Mouse (Mus musculus): ENCODE results near the gene Wars. TPM values are rescaled to one million over a fixed set of nuclear protein-coding genes. Genes with fewer than 3 reads are reported as not detected.

Gene Wars
- polyA plus RNA-seq, 1 experiment from 2014 or later, result 124 TPM

GRCm38 (mm10) chr12:108881192-108881591, 12.8 kb downstream of the Wars start:
- Histone ChIP-seq H3K27ac (replicated peaks) (no peak overlapping the region), H3K27me3 (no peaks in the 10 kb centered on the region), H3K9me3 (no peaks in the 10 kb centered on the region), H3K4me1 (no peaks in the 10 kb centered on the region), H3K4me3 (no peak overlapping the region), H3K9ac (replicated peaks) (no peak overlapping the region), H3K36me3 (peaks cover 78% of the 10 kb centered on the region), H3K4me2 (replicated peaks) (no peak overlapping the region)
- WGBS, result 90% methylated on average over 3 of the region's 3 CpGs
- no peak for ATAC-seq (ENCODE audit: low FRiP score, low read depth)

- Histone ChIP-seq H3K9me3 (no peaks in the 10 kb centered on the region), H3K9ac (replicated peaks) (no peak overlapping the region), H3K27ac (replicated peaks) (no peak overlapping the region), H3K4me1 (no peaks in the 10 kb centered on the region), H3K27me3 (no peaks in the 10 kb centered on the region), H3K36me3 (peaks cover 79% of the 10 kb centered on the region), H3K4me3 (no peak overlapping the region), H3K4me2 (replicated peaks) (no peak overlapping the region)
- WGBS, result 95% methylated on average over 5 of the region's 5 CpGs
- no peak for ATAC-seq (ENCODE audit: low FRiP score, low read depth)
Observed at GRCm38 (mm10) chr12:108880606-108881005, 13.4 kb downstream of the Wars start.

- H3K9ac ChIP-seq (replicated peaks), result no peak overlapping the region
- H3K9me3 ChIP-seq, result no peaks in the 10 kb centered on the region
- no peak for ATAC-seq (ENCODE audit: low FRiP score, low read depth)
- H3K27me3 ChIP-seq, result no peaks in the 10 kb centered on the region
- H3K4me2 ChIP-seq (replicated peaks), result no peak overlapping the region
- no peak overlapping the region for H3K27ac ChIP-seq (replicated peaks)
- H3K36me3 ChIP-seq, result peaks cover 82% of the 10 kb centered on the region
- H3K4me1 ChIP-seq, result no peaks in the 10 kb centered on the region
- H3K4me3 ChIP-seq, result no peak overlapping the region
- 92% methylated on average over 4 of the region's 4 CpGs for WGBS
Observed at GRCm38 (mm10) chr12:108879138-108879537, 14.8 kb downstream of the Wars start.

DNA sequence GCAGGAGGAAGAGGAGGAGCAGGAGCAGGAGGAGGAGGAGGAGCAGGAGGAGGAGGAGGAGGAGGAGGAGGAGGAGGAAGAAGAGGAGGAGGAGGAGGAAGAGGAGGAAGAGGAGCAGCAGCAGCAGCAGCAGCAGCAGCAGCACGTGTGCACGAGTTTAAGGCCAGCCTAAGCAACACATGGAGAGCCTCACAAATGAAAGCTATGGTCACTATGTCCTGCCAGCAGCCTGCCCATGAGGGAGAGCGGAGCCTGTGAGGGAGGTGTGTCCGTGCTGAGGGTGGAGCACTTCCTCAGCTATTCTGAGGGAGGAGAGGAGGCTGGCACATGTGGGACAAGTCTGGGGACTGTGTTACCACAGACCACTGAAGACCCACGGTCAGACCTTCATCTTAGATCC, 20.9 kb downstream of the Wars start:
- Histone ChIP-seq H3K9ac (replicated peaks) (no peak overlapping the region), H3K36me3 (peaks cover 90% of the 10 kb centered on the region), H3K27me3 (no peaks in the 10 kb centered on the region), H3K4me3 (no peak overlapping the region), H3K4me1 (no peaks in the 10 kb centered on the region), H3K4me2 (replicated peaks) (no peak overlapping the region), H3K9me3 (no peaks in the 10 kb centered on the region), H3K27ac (replicated peaks) (no peak overlapping the region)
- 85% methylated on average over 5 of the region's 5 CpGs for WGBS
- no peak for ATAC-seq (ENCODE audit: low FRiP score, low read depth)

DNA sequence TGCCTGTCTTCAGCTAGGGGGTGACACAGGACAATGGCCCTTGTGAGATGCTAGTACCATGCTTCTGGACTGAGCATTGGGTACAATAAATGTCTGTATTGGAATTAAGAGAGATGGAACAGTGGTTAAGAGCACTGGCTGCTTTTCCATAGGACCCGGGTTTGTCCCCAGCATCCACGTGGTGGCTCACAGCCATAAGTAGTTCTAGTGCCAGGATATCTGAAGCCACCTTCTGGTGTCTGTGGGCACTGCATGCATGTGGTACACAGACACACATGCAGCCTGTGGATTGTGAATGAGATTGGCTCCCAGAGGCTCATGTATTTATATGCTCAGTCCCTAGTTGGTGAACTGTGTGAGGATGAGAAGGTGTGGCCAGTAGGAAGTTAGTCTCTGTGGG, 24.4 kb downstream of the Wars start:
- no peak overlapping the region for H3K4me2 ChIP-seq (replicated peaks)
- H3K27me3 ChIP-seq, result no peaks in the 10 kb centered on the region
- ATAC-seq (ENCODE audit: low FRiP score, low read depth), result no peak
- H3K4me1 ChIP-seq, result no peaks in the 10 kb centered on the region
- H3K4me3 ChIP-seq, result no peak overlapping the region
- no peak overlapping the region for H3K27ac ChIP-seq (replicated peaks)
- H3K9ac ChIP-seq (replicated peaks), result no peak overlapping the region
- peaks cover 96% of the 10 kb centered on the region for H3K36me3 ChIP-seq
- no peaks in the 10 kb centered on the region for H3K9me3 ChIP-seq
- 88% methylated on average over 2 of the region's 2 CpGs for WGBS

DNA sequence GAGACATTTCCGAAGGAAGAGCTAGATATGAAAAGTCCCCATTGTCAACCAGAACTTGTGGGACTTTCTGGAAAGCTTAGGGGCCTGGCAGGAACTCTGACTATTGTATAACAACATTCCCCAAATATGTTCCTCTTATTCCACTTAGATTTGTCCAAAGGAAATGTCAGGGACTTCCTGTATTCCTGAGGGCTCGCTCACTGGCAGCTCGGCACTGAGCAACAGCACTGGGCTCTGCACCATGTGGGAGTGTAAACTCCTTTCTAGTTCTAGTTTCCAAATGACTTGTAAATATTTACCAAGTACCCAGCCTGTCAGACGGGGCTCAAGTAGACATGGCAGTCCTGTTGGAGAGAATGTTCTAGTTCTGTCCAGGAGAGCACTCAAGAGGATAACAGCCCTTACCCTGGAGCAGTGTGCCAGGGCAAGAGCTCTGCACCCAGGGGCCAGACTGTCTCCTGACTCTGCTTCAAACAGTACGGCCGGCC, 28.9 kb downstream of the Wars start:
- no peaks in the 10 kb centered on the region for H3K9me3 ChIP-seq
- no peak for ATAC-seq (ENCODE audit: low FRiP score, low read depth)
- 91% methylated on average over 6 of the region's 6 CpGs for WGBS
- no peaks in the 10 kb centered on the region for H3K27me3 ChIP-seq
- H3K4me3 ChIP-seq, result no peak overlapping the region
- H3K4me1 ChIP-seq, result no peaks in the 10 kb centered on the region
- no peak overlapping the region for H3K4me2 ChIP-seq (replicated peaks)
- no peak overlapping the region for H3K27ac ChIP-seq (replicated peaks)
- peaks cover 99% of the 10 kb centered on the region for H3K36me3 ChIP-seq
- H3K9ac ChIP-seq (replicated peaks), result no peak overlapping the region

DNA sequence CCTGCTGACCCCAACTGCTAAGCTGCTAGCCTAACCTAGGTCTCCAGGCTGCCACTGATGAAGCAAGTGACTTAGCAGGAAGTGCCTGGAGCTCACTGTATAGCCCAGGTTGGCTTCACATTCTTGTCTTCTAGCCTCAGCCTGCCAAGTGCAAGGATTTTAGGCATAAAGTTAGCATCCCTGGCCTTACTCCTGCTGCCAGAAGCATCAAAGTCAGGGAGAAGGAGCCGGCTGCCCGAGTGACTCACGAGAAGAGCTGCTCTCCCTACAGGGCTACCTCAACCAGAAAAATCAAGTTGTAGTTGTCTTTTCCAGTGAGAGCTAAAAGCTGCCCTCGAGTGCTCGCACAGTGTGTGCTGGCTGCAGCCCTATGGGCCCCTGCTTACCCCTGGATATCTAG, 35.5 kb downstream of the Wars start:
- WGBS, result 86% methylated on average over 5 of the region's 5 CpGs
- no peaks in the 10 kb centered on the region for H3K27me3 ChIP-seq
- H3K36me3 ChIP-seq, result peaks cover 53% of the 10 kb centered on the region
- no peaks in the 10 kb centered on the region for H3K9me3 ChIP-seq
- no peak for ATAC-seq (ENCODE audit: low FRiP score, low read depth)
- H3K27ac ChIP-seq (replicated peaks), result no peak overlapping the region
- H3K4me3 ChIP-seq, result no peak overlapping the region
- H3K9ac ChIP-seq (replicated peaks), result no peak overlapping the region
- H3K4me2 ChIP-seq (replicated peaks), result no peak overlapping the region
- H3K4me1 ChIP-seq, result no peaks in the 10 kb centered on the region

DNA sequence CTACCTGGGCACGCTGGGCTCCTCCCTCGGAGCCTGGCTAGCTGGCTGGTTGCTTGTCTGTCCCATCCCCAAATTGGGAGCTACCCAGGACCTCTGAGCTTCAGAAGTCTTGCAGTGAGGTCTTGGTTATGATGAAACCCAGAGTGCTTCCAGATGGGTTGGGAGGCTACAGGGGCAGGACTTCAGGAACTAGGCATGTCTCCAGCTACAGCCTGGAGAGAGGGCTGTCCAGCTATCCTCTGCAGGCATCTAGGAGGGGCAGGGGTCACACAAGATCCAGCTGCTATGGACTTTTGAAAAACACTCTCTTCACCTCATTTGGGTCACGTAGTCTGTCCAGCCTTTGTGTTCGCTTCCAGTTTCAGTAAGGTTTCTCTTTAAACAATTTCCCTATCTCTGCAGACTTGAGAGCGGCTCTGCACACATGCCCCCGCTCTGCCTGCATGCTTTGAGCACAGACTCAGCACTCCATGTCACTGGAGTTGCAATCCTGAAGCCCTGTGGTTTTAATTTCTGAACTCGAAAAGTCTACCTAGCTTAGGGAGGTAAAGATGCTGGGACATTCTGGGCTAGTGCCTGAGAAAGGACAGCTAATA, 36.3 kb downstream of the Wars start:
- H3K9me3 ChIP-seq, result no peaks in the 10 kb centered on the region
- 87% methylated on average over 7 of the region's 7 CpGs for WGBS
- H3K36me3 ChIP-seq, result peaks cover 45% of the 10 kb centered on the region
- H3K27ac ChIP-seq (replicated peaks), result no peak overlapping the region
- no peak overlapping the region for H3K9ac ChIP-seq (replicated peaks)
- no peaks in the 10 kb centered on the region for H3K27me3 ChIP-seq
- no peak for ATAC-seq (ENCODE audit: low FRiP score, low read depth)
- H3K4me1 ChIP-seq, result no peaks in the 10 kb centered on the region
- H3K4me2 ChIP-seq (replicated peaks), result no peak overlapping the region
- no peak overlapping the region for H3K4me3 ChIP-seq

GRCm38 (mm10) chr12:108857109-108857508, 36.9 kb downstream of the Wars start:
- H3K4me2 ChIP-seq (replicated peaks), result no peak overlapping the region
- H3K4me1 ChIP-seq, result no peaks in the 10 kb centered on the region
- H3K9me3 ChIP-seq, result no peaks in the 10 kb centered on the region
- H3K36me3 ChIP-seq, result peaks cover 40% of the 10 kb centered on the region
- H3K27ac ChIP-seq (replicated peaks), result no peak overlapping the region
- no peaks in the 10 kb centered on the region for H3K27me3 ChIP-seq
- no peak for ATAC-seq (ENCODE audit: low FRiP score, low read depth)
- H3K4me3 ChIP-seq, result no peak overlapping the region
- 89% methylated on average over 7 of the region's 7 CpGs for WGBS
- H3K9ac ChIP-seq (replicated peaks), result no peak overlapping the region

- no peak for ATAC-seq (ENCODE audit: low FRiP score, low read depth)
- peaks cover 31% of the 10 kb centered on the region for H3K36me3 ChIP-seq
- no peak overlapping the region for H3K4me3 ChIP-seq
- no peak overlapping the region for H3K4me2 ChIP-seq (replicated peaks)
- no peak overlapping the region for H3K9ac ChIP-seq (replicated peaks)
- no peak overlapping the region for H3K27ac ChIP-seq (replicated peaks)
- H3K27me3 ChIP-seq, result no peaks in the 10 kb centered on the region
- 86% methylated on average over 8 of the region's 8 CpGs for WGBS
- no peaks in the 10 kb centered on the region for H3K9me3 ChIP-seq
- no peaks in the 10 kb centered on the region for H3K4me1 ChIP-seq
Observed at GRCm38 (mm10) chr12:108856186-108856585, 37.8 kb downstream of the Wars start.

GRCm38 (mm10) chr12:108855081-108855480, 38.9 kb downstream of the Wars start:
- Histone ChIP-seq H3K27ac (replicated peaks) (no peak overlapping the region), H3K27me3 (no peaks in the 10 kb centered on the region), H3K9ac (replicated peaks) (no peak overlapping the region), H3K9me3 (no peaks in the 10 kb centered on the region), H3K4me2 (replicated peaks) (no peak overlapping the region), H3K4me3 (no peak overlapping the region), H3K4me1 (peaks cover 9% of the 10 kb centered on the region), H3K36me3 (peaks cover 20% of the 10 kb centered on the region)
- 94% methylated on average over 10 of the region's 10 CpGs for WGBS
- no peak for ATAC-seq (ENCODE audit: low FRiP score, low read depth)

- no peaks in the 10 kb centered on the region for H3K9me3 ChIP-seq
Observed at GRCm38 (mm10) chr12:108852822-108853221, 41.2 kb downstream of the Wars start.

GRCm38 (mm10) chr12:108850886-108851285, 43.1 kb downstream of the Wars start:
- Histone ChIP-seq H3K9me3 (no peaks in the 10 kb centered on the region), H3K36me3 (0 out of 2 replicates have a peak, but pooled peaks cover 14% of the 10 kb centered on the region), H3K27me3 (no peaks in the 10 kb centered on the region), H3K4me2 (replicated peaks) (no peak overlapping the region), H3K9ac (replicated peaks) (no peak overlapping the region), H3K27ac (replicated peaks) (no peak overlapping the region), H3K4me1 (peaks cover 9% of the 10 kb centered on the region), H3K4me3 (no peak overlapping the region)
- WGBS, result 95% methylated on average over 8 of the region's 8 CpGs
- no peak for ATAC-seq (ENCODE audit: low FRiP score, low read depth)

More at GRCm38 (mm10) chr12:108852822-108853221, 41.2 kb downstream of the Wars start:
- peaks cover 9% of the 10 kb centered on the region for H3K4me1 ChIP-seq
- WGBS, result 93% methylated on average over 8 of the region's 8 CpGs
- no peak overlapping the region for H3K4me2 ChIP-seq (replicated peaks)
- no peak for ATAC-seq (ENCODE audit: low FRiP score, low read depth)
- H3K9ac ChIP-seq (replicated peaks), result no peak overlapping the region
- no peak overlapping the region for H3K27ac ChIP-seq (replicated peaks)
- H3K36me3 ChIP-seq, result 0 out of 2 replicates have a peak, but pooled peaks cover 9% of the 10 kb centered on the region
- no peak overlapping the region for H3K4me3 ChIP-seq
- H3K27me3 ChIP-seq, result no peaks in the 10 kb centered on the region
